Mouse (Mus musculus) thymus, postnatal 0 days (tissue): ENCODE measurements around the gene Mtcp1. TPM values are rescaled to one million over a fixed set of nuclear protein-coding genes. Genes with fewer than 3 reads are reported as not detected.
A peak's percentile ranks its signal among the peaks of the same experiment; 100 is the strongest.

Source experiments
- DNase-seq: peaks from one replicate; pipeline ENCODE4 v3.0.0-alpha.2; 2015; ENCODE audit warnings: low spot score
- polyA plus RNA-seq: library from polyadenylated mRNA; unstranded; fragments of >200 nt; fragmentation: Nextera tagmentation; extraction: Ambion mirVana; gene quantifications from 2 replicates; pipeline ENCODE4 v1.2.1, GENCODE M21; 2015

Gene Mtcp1
- polyA plus RNA-seq = 8.8 and 10.1 TPM in 2 replicates

DNA sequence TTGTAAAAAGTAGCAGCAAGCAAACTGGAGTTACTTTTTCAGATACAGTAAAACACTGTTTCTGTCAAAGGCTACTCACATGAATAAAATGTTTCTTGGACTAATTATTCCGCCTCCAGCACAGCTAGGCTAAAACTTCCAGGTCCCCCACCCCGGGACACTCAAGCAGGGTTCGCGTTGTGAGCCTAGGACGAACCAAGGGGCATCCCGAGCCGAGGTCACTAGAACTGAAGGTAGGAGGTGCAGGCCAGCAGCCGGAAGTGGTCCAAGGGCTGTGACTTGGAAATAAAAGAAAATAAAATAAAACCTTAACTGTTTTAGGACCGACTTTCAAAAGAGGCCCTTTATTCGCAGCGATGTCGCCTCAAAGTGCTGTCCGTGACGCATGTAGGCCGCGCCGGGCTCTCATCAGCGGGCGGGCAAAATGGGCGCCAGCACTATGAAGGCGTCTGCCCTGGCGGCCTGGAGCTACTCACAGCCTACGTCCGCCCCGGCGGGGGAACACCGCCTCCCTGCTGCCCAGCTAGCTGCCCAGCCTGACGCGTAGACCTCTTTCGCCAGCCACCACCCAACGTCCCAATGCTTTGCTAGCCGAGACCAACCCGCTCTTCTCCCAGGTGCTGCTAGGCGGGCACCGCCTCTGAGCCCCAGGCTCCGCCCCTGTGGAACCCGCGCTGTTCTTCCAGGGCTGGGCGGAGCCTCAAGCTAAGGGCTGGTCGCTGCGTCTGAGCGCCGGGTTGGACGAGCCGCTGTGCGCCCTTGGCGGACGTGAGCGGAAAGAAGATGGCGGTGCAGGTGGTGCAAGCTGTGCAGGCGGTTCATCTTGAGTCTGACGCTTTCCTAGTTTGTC, at the start of gene Mtcp1, which contains the start of the genes Cmc4 and Brcc3:
TSS of gene Mtcp1 (minus strand) at position 653 of the 850 bp plus-strand sequence.
TSS of gene Cmc4 (minus strand) at position 649 of the 850 bp plus-strand sequence.
TSS of gene Brcc3 (plus strand) at position 693 of the 850 bp plus-strand sequence.
- peak; percentile 91 for DNase-seq

DNA sequence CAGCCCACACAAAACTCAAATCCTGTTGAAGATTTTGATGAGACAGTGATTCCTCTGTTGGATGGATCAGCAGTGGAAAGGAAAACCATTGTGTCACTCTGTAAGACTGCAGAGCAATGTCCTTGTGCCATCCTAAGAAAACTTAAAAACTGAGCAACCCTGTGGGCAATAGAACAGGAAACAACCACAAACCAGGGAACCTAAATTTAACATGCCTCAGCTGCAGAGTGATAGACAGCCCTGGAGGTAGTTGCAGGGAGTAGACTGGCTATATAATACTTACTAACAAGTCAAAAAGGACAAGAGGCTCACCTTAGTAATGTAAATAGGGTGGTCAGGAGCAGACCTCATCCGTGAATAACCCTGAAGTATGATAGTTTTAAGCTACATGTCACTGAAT, 38.2 kb upstream of the Mtcp1 start:
- no peak for DNase-seq

DNA sequence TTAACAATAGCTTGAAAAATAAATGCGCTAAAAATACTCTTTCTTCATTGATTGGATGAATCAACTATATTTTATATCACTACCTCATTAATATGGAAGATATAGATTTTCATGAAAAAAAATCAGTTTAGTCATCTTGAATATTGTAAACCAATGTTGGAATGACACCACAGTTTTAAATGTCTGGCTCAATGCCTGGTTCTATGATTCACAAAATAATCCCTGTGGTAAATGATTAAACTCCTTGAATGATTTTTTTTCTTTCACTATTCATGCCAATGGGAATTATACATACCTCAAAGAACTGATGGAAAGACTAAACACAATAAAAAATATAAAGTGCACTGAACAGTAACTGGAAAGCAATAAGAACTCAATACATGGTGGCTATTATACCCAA, 6.7 kb downstream of the Mtcp1 start:
- no peak for DNase-seq

DNA sequence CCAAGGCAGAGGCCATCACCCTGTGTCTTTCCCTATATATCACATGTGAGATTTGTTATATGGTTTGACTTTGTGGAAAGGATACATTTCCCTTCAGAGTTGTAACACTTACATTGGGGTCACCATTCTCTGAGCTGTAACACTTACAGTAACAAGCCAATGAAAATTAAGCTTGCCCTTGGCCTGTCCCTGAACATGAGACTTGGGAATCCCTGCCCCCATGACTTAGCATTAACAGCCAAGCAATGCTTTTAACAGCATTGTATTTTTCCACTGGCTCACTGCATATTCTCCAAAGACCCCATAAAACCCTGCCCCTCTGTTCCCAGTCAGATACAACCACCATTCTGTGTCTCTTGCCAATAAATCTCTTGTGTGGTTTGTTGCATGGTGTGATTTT, 13.0 kb downstream of the Mtcp1 start:
- no peak for DNase-seq

DNA sequence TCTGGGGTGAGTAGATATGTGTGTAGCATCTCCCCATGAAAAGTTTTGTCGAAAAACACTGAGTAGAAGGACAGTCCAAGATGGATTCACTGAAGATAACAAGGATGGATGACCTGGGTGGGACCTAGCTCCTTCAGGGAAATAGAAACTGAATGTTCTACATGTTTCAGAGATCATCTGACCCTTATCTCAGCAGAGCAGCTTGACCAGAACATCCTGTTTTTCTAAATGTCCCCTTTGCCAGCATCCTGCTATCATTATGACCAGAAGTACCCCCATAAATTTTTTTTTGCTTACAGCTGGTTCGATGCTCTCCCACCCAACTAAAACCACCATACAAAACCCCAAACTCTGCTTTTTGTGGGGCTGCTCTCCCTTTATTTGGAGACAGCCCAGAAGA, 13.7 kb downstream of the Mtcp1 start:
- no peak for DNase-seq

DNA sequence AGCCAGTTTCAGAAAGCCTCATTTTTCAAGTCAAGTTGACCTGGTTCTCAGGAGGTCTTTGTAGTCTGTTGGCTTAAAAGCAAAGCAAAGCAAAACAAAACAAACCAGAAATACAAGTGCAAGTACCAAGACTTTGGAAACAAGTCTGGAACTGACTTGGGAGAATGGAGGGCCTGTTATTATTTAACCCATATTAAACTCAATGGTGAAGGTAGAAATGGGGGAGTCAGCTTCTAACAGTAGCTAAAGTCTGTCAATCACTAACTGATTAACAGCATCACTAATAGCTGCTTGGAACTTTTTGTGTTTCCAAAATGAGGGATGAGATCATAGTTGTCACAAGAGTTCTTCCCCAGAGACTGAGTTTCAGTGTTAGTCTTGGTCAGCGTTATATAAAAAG, 16.9 kb downstream of the Mtcp1 start:
- no peak for DNase-seq

DNA sequence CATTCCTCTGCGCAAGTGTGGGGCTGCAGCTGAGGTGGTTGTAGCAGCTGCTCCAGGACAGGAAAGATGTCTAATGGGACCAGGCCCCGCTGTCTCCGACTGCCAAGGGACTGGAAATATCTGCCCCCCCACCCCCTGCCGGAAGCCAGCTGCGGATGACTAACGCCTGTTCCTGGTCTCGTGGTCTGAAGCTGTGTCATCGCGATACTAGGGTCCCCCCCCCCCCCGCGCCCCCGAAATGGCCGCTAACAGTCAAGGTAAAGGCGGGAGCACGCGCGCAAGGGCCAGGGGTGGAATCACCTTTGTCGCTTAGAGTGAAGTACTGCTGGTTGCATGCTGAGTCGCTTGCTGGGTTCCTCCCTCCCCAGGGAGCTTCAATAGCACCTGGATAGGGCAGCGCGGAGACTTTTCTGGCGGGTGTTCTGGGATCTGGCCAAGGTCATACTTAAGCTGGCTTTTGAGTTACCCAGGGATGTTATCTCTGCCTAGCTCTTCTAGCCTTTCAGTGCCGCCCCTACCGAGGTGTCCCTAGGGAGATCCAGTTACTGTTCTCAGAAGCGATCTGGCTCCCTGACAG, 34.1 kb downstream of the Mtcp1 start, which contains the start of the genes Fundc2 and F8:
TSS of gene Fundc2 (plus strand) at position 205 of the 577 bp plus-strand sequence.
TSS of gene F8 (minus strand) at position 421 of the 577 bp plus-strand sequence.
- peak; percentile 83 for DNase-seq

DNA sequence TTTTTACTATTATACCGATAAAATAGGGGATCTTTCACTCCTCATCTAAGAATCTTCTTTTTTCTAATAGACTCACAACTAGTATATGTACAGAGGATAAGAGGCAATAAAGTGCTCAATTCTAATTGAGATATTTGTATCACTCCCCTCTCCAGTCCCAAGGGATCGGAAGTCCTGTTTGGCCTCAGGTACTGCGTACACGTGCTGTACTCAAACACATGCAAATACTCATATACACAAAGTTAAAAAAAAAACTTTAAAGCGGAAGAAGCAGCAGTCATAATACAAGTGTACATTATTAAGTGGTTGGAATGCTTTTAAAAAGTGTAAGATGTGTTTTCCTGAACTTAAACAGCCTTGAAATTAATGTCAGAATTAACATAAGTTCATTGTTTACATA, 34.7 kb downstream of the Mtcp1 start:
- DNase-seq = peak; percentile 2

DNA sequence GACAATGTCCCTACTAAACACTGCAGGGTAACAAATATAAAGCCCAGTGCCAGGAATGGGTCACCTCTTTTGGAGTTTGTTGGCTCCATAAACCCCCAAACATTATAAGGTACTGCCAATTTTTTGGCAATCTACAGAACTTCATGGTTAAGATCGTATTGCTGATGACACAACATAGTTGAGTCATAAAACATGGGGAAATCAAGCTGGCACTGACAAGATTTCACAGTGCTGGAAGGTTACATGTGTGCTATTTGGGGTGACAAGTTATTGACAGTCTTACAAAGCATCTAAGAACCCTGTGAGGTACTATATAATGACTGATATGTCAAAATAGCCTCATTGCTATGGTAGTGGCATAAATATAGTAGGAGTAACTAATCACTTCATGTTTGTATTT, 35.2 kb downstream of the Mtcp1 start:
- no peak for DNase-seq

DNA sequence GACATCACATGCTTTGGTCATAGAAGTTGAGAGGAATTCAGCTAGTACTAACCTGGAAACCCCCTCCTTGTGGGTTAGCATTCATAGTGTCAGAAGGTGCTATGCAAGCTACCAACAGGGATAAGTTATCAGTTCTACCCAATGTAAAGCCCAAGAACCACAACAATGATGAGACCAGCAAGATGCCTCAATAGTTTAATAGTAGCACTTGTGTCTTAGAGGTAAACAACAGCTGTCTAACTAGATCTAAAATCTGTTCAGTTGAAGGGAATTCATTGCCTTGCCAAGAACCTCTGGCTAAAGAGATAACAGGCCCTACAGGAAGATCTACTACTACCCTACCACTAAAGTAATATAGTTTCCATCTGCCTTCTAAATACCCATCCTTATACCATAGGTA, 39.6 kb downstream of the Mtcp1 start:
- no peak for DNase-seq

DNA sequence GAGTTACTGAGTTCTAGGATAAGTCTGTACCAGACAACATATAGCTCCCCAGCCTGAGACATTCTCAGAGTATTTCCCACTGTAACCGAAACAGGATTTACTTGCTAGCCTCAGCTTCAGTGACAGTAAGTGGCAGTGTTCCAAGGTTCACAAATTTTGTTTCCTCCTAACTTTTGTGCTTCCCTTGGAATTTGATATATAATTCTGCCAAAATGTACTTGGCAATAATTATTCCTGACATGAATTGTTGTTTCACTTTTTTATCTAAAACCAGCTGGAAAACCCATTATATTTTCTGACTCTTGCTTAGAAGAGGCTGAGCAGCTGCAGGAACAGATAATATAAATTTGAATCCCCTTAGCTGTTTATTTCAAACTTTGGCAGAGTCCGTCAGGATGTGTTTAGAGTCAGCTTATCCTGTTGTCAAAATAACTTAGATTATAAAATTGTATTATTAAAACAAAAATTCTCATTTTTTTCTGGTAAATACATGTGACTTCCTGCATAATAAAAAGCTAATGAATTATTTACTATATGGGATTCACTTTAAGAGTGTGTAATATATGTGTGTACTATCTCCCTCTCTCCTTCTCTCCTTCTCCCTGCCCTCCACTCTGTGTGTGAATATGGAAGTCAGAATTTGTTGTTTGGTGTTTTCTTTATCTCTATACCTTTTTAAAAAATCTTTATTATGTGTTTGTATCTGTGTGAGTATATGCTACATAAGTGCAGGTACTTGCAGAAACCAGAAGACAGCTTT, 43.5 kb downstream of the Mtcp1 start:
- DNase-seq = no peak

DNA sequence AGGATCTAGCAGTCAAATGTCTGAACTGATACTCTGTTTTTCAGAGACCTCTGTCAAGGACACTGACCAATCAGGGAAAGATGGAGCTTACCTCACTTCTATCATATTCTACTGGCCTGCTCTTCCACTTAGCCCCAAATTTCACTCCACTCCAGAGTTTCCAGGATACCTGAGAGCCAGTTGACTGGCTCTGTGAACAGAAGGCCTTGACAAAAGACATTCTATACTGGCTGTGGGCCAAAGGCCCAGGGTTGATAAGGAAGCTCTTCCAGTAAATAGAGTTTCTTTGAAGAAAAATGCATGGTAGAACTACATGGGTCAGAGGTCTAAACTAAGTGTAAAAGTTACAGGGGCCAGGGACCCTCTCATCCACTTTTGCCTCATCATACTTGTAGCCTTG, 46.2 kb downstream of the Mtcp1 start:
- DNase-seq = no peak

Other genes with a start within 250 kb of the Mtcp1 start
- 75.4 and 83.2 TPM in 2 replicates for gene Fundc2, start 34.2 kb downstream of the Mtcp1 start, polyA plus RNA-seq
- 1.8 TPM in 2 replicates for gene F8, start 34.0 kb downstream of the Mtcp1 start, polyA plus RNA-seq
- 33.1 and 36.2 TPM in 2 replicates for gene Cmc4, start within 50 bp of the Mtcp1 start, polyA plus RNA-seq
- gene Brcc3, start within 50 bp of the Mtcp1 start, polyA plus RNA-seq = 59.7 and 71.5 TPM in 2 replicates
- 171 and 173 TPM in 2 replicates for gene Vbp1, start 97.7 kb upstream of the Mtcp1 start, polyA plus RNA-seq
- gene Rab39b, start 161.6 kb upstream of the Mtcp1 start, polyA plus RNA-seq = 0.16 and 0.42 TPM in 2 replicates